13 mouse cellular contexts compared by ENCODE assay signal in genomic region chr8:127836410-127837206, GRCm38 (mm10).
DNase-seq lines count a peak whose midpoint lies in the region; ATAC-seq and TF ChIP-seq lines count a peak whose summit lies in the region.
"Had no signal": no experiment of that assay in that cellular context is flagged by ENCODE, and none has a peak within 500 bp of the region (broad histone marks: within the 10 kb centered on the region; RNA-seq: fewer than 3 reads in every experiment).

No protein-coding gene starts in this region.

- H3K4me1 ChIP-seq in intestine, postnatal 0 days (replicated peaks; ENCODE audit: control insufficient read depth, insufficient read depth, low read length): no peaks in the 10 kb centered on the region
- no peaks in the 10 kb centered on the region for H3K4me1 ChIP-seq in intestine, embryonic 16.5 days (ENCODE audit: control insufficient read depth, insufficient read depth, low read length)
- H3K4me1 ChIP-seq: embryonic facial prominence, embryonic 13.5 days; hindbrain, embryonic 15.5 days; limb, embryonic 10.5 days had no signal

- H3K4me2 ChIP-seq in intestine, postnatal 0 days (replicated peaks; ENCODE audit: low read depth): no peak overlapping the region
- H3K4me2 ChIP-seq in intestine, embryonic 16.5 days (ENCODE audit: low read depth, low read length): no peak overlapping the region
- H3K4me2 ChIP-seq: embryonic facial prominence, embryonic 13.5 days; hindbrain, embryonic 15.5 days; kidney, embryonic 15.5 days had no signal

- ATAC-seq in intestine, postnatal 0 days: no peak
- ATAC-seq in intestine, embryonic 16.5 days: no peak
- ATAC-seq in common myeloid progenitor, adult 5-6 weeks (replicated peaks; ENCODE audit: low read depth, poor library complexity, severe bottlenecking): peak; percentile 36; the same call in 1 of the 2 replicates
- ATAC-seq in erythroblast, adult 5-6 weeks (replicated peaks; ENCODE audit: low FRiP score, poor library complexity, severe bottlenecking): no peak

- no peaks in the 10 kb centered on the region for H3K36me3 ChIP-seq in intestine, postnatal 0 days (ENCODE audit: control insufficient read depth, insufficient read depth)
- H3K36me3 ChIP-seq in intestine, embryonic 16.5 days (ENCODE audit: control insufficient read depth, insufficient read depth, low read length): no peaks in the 10 kb centered on the region
- H3K36me3 ChIP-seq: embryonic facial prominence, embryonic 13.5 days; hindbrain, embryonic 15.5 days; kidney, embryonic 15.5 days; limb, embryonic 10.5 days had no signal

- H3K4me3 ChIP-seq in intestine, postnatal 0 days (ENCODE audit: low read depth, low read length): no peak overlapping the region
- no peak overlapping the region for H3K4me3 ChIP-seq in intestine, embryonic 16.5 days (ENCODE audit: low read length)
- H3K4me3 ChIP-seq: embryonic facial prominence, embryonic 13.5 days; hindbrain, embryonic 15.5 days; kidney, embryonic 15.5 days; limb, embryonic 10.5 days had no signal

- no peak overlapping the region for H3K27ac ChIP-seq in intestine, postnatal 0 days (ENCODE audit: low read depth, low read length)
- no peak overlapping the region for H3K27ac ChIP-seq in intestine, embryonic 16.5 days (ENCODE audit: low read length)
- H3K27ac ChIP-seq: embryonic facial prominence, embryonic 13.5 days; hindbrain, embryonic 15.5 days; kidney, embryonic 15.5 days; limb, embryonic 10.5 days; liver, embryonic 14.5 days had no signal

- WGBS in intestine, postnatal 0 days: 86% methylated on average over 6 of the region's 6 CpGs
- WGBS in intestine, embryonic 16.5 days: 80% methylated on average over 6 of the region's 6 CpGs

- no peak overlapping the region for H3K9ac ChIP-seq in intestine, postnatal 0 days (ENCODE audit: low read depth, low read length)
- H3K9ac ChIP-seq in intestine, embryonic 16.5 days (ENCODE audit: low read depth, low read length): no peak overlapping the region
- H3K9ac ChIP-seq: embryonic facial prominence, embryonic 13.5 days; hindbrain, embryonic 15.5 days; kidney, embryonic 15.5 days; liver, embryonic 14.5 days had no signal

- H3K9me3 ChIP-seq in intestine, postnatal 0 days (ENCODE audit: control insufficient read depth): no peaks in the 10 kb centered on the region
- no peaks in the 10 kb centered on the region for H3K9me3 ChIP-seq in intestine, embryonic 16.5 days (ENCODE audit: control insufficient read depth, low read length)
- H3K9me3 ChIP-seq: embryonic facial prominence, embryonic 13.5 days; hindbrain, embryonic 15.5 days; kidney, embryonic 15.5 days; limb, embryonic 10.5 days had no signal

- no peaks in the 10 kb centered on the region for H3K27me3 ChIP-seq in intestine, postnatal 0 days (replicated peaks; ENCODE audit: control insufficient read depth, insufficient read depth, low read length)
- H3K27me3 ChIP-seq in intestine, embryonic 16.5 days (replicated peaks; ENCODE audit: control insufficient read depth, insufficient read depth, low read length): no peaks in the 10 kb centered on the region
- H3K27me3 ChIP-seq: embryonic facial prominence, embryonic 13.5 days; hindbrain, embryonic 15.5 days; kidney, embryonic 15.5 days had no signal

- 0 out of 2 replicates have a peak, but pooled peaks have one; percentile 9 for TF ChIP-seq CTCF in intestine, postnatal 0 days (IDR thresholded peaks at IDR 0.05; ENCODE audit: low read depth)

- peak; percentile 47 for DNase-seq in lung, postnatal 36 days
- no peak for DNase-seq in lung, postnatal 25 days (ENCODE audit: low spot score)
- no peak for DNase-seq in urinary bladder, adult 2 months (ENCODE audit: low spot score)
- DNase-seq: cerebellum, postnatal 25 days had no signal
